Mouse (Mus musculus) liver, embryonic 12.5 days (tissue): ENCODE measurements around the gene Uqcrh. TPM values are rescaled to one million over a fixed set of nuclear protein-coding genes. Genes with fewer than 3 reads are reported as not detected.

ENCODE experiments used
- ATAC-seq: fragments of 200-750 bp; cut with Nextera tagmentation; 2 replicates; pipeline ENCODE4 v1.8.0; 2017; ENCODE audit warnings: moderate number of reproducible peaks, mild to moderate bottlenecking, moderate library complexity
- H3K27ac ChIP-seq: fragments of 300-500 bp; sonication (generic); 2 replicates; pipeline ENCODE4 v1.5.1; 2016; ENCODE audit warnings: mild to moderate bottlenecking
- H3K27me3 ChIP-seq: fragments of 300-500 bp; sonication (generic); replicated peaks from 2 replicates; pipeline ENCODE4 v1.6.1; 2016; ENCODE audit warnings: mild to moderate bottlenecking, moderate library complexity
- H3K36me3 ChIP-seq: fragments of 300-500 bp; sonication (generic); 2 replicates; pipeline ENCODE4 v1.6.1; 2016; ENCODE audit warnings: mild to moderate bottlenecking, moderate library complexity
- H3K4me1 ChIP-seq: fragments of 300-500 bp; sonication (generic); 2 replicates; pipeline ENCODE4 v1.6.1; 2016
- H3K4me2 ChIP-seq: fragments of 300-500 bp; sonication (generic); 2 replicates; pipeline ENCODE4 v1.6.1; 2016; ENCODE audit warnings: mild to moderate bottlenecking, moderate library complexity
- H3K4me3 ChIP-seq: fragments of 300-500 bp; sonication (generic); 2 replicates; pipeline ENCODE4 v1.5.1; 2016; ENCODE audit warnings: mild to moderate bottlenecking, moderate library complexity
- H3K9ac ChIP-seq: fragments of 300-500 bp; sonication (generic); 2 replicates; pipeline ENCODE4 v1.6.1; 2016; ENCODE audit warnings: mild to moderate bottlenecking, moderate library complexity
- H3K9me3 ChIP-seq: fragments of 300-500 bp; sonication (generic); replicated peaks from 2 replicates; pipeline ENCODE4 v1.6.1; 2016; ENCODE audit warnings: mild to moderate bottlenecking, moderate library complexity
- WGBS: fragments of 180-500 bp; shearing (Covaris S2); methylation state at CpG from one replicate; pipeline ENCODE4 v1.1.7; 2016; ENCODE audit not compliant: insufficient replicate concordance; 5-methylcytosine and 5-hydroxymethylcytosine counted together
- polyA plus RNA-seq: library from polyadenylated mRNA; unstranded; fragments of >200 nt; fragmentation: Nextera tagmentation; extraction: Ambion mirVana; gene quantifications from 2 replicates; pipeline ENCODE4 v1.2.1, GENCODE M21; 2016

Uqcrh gene
- 326 and 344 TPM in 2 replicates for polyA plus RNA-seq

DNA sequence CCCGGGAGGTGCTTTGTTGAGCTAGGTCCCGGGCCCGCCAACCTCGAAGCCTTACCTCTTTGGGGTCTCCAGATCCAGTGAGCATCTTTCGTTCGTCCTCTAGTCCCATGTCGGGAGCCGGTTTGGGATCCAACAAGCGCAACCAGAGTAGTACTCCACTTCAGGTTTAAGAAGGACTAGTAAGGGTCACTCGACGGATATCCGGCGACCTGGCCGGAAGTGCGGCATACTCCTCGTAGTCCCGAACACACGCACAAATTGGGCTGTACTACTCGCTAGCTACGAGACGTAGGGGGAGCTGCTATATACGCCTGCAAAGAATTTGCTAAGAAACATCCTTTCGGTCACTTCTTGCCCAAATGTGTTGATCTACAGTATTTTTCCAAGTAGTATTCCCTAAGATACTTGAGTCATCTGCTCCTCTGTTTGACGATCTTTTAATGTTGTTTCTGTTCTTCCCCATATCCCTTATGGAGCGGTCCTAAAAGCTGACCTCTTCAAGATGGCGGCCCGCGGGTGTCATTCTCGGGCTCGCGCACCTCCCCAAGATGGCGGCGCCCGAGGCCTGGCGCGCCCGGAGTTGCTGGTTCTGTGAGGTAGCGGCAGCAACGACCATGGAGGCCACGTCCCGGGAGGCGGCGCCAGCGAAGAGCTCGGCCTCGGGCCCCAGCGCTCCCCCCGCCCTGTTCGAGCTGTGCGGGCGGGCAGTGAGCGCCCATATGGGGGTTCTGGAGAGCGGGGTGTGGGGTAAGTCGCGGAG is at the start of gene Uqcrh, which contains the start of gene Lrrc41:
Uqcrh (minus strand) TSS at position 211 of the 760 bp plus-strand sequence.
Lrrc41 (plus strand) TSS at position 409 of the 760 bp plus-strand sequence.
- peak within 1 kb of the TSS; percentile 89 for H3K4me2 ChIP-seq
- peaks cover 48% of the 10 kb centered on the region for H3K4me1 ChIP-seq
- peaks cover 29% of the 10 kb centered on the region for H3K36me3 ChIP-seq
- H3K9ac ChIP-seq = peak within 1 kb of the TSS; percentile 99
- H3K4me3 ChIP-seq = peak within 1 kb of the TSS; percentile 96
- H3K9me3 ChIP-seq = no peaks in the 10 kb centered on the region
- WGBS = under 1% methylated on average over 55 of the region's 55 CpGs
- no peaks in the 10 kb centered on the region for H3K27me3 ChIP-seq
- H3K27ac ChIP-seq = peak within 1 kb of the TSS; percentile 97
- peak; percentile 87 for ATAC-seq

DNA sequence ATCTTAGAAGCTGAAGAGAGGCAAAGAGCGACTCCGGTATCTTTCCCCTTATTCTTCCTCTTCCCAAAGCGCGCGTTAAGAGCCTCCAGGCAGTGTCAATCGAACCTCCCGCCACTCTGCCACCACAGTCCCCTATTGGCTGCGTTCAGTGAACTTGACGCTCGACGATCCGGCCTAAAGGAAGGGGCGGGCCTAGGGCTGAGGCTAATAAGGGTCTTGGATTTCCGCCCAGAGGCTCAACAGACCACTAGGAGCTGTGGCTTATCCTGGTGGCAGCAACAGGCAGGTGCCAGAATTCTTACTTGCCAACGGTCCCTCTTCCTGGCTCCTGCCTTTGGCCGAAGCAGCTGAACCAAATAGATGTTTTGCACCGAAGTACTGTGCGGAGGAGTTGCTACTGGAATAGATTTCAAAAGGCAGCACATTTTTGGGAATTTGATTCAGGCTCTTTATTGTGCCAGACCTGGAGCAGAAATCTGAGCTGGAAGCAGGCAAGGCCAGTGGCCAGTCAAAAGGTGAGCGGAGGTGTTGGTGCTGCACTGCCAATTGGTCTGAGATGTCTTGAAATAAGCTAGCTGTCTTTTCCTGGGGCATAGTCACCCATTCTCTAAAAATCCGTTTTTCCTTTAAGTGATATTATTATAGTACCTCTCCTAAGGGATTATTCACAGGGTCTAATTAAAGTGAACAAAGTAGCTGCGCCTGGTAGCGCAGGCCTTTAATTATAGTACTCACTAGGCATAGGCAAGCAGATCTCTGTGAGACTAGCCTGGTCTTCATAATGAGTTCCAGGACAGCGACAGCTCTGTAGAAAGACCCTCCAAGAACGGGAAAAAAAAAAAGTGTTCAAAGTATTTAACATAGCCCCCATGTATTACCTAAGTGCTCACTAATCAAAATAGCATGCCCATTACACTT is 49.0 kb upstream of the Uqcrh start, which contains the start of the genes Rad54l and Pomgnt1:
Rad54l (minus strand) TSS at position 89 of the 918 bp plus-strand sequence.
Pomgnt1 (plus strand) TSS at position 239 of the 918 bp plus-strand sequence.
- Histone ChIP-seq H3K4me1 (peaks cover 36% of the 10 kb centered on the region), H3K9me3 (no peaks in the 10 kb centered on the region), H3K4me2 (peak within 1 kb of the TSS; percentile 86), H3K9ac (peak within 1 kb of the TSS; percentile 77), H3K27me3 (no peaks in the 10 kb centered on the region), H3K4me3 (peak within 1 kb of the TSS; percentile 72), H3K27ac (peak within 1 kb of the TSS; percentile 80), H3K36me3 (peaks cover 24% of the 10 kb centered on the region)
- peak; percentile 96 for ATAC-seq
- 5% methylated on average over 24 of the region's 24 CpGs for WGBS

DNA sequence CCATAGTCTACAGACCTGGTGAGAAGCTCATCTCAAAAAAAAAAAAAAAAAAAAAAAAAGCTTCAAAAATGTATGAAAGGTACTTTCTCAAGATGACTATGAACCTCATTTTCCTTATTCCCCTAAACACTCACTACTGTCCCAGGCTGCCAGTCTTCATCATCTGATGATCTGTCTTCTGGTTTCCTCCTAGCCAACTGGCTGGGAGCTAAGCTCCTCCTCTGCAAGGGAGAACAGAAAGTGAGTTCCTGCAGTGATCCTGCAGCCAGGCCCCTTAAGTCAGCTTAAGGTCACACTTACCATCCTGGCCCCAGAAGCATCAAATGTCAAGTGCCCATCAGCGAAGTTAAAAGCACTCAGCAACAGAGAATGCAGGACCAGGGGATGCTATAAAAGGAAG is 47.9 kb upstream of the Uqcrh start:
- Histone ChIP-seq H3K36me3 (peaks cover 34% of the 10 kb centered on the region), H3K4me1 (peaks cover 36% of the 10 kb centered on the region), H3K27me3 (no peaks in the 10 kb centered on the region), H3K4me2 (peak overlapping the region; percentile 86), H3K4me3 (peak overlapping the region; percentile 72), H3K9me3 (no peaks in the 10 kb centered on the region), H3K27ac (peak overlapping the region; percentile 80), H3K9ac (peak overlapping the region; percentile 77)
- no peak for ATAC-seq
- 4% methylated on average over 1 of the region's 1 CpGs for WGBS

DNA sequence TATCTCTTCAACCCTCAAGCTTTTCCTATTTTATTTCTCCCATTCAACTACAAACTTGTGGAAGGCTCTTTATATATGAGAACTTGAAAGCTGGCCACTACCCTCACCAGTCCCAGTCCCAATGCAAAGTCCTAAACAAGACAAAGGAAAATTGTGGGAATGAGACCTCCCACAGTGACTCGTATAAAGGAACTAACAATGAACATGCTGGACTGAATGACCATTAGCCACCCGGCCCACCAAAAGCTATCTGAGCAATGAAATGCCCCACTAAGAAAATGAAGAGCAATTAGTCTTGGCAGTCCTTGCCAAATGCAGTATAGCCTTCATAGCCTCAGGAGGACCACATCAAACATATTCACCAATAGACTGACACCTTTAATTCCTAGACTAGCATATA is 36.6 kb upstream of the Uqcrh start:
- no peak overlapping the region for H3K4me3 ChIP-seq
- no peak overlapping the region for H3K4me2 ChIP-seq
- 94% methylated on average over 2 of the region's 2 CpGs for WGBS
- H3K9ac ChIP-seq = no peak overlapping the region
- H3K4me1 ChIP-seq = no peaks in the 10 kb centered on the region
- no peaks in the 10 kb centered on the region for H3K9me3 ChIP-seq
- peaks cover 94% of the 10 kb centered on the region for H3K36me3 ChIP-seq
- no peaks in the 10 kb centered on the region for H3K27me3 ChIP-seq
- no peak for ATAC-seq
- no peak overlapping the region for H3K27ac ChIP-seq

DNA sequence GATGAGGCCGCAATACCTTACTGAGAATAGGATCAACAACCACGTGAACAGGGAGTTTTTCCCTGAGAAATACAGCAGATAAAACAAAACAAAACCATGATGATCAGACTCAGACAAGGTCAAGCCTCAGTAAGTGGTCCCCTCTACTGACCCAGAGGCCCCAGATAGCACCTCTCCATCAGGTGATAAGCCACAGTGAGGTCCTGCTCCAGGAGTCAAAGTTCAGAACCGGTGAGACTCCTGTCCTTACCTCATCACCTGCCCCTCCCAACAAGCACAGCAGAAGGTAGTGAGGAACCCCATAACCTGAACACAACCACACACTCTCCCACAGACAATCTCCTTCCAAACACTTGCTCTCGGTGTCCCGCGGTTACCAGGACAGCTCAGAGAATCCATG is 35.8 kb upstream of the Uqcrh start:
- H3K36me3 ChIP-seq = peaks cover 92% of the 10 kb centered on the region
- H3K9me3 ChIP-seq = no peaks in the 10 kb centered on the region
- H3K4me3 ChIP-seq = no peak overlapping the region
- no peak overlapping the region for H3K4me2 ChIP-seq
- H3K27me3 ChIP-seq = no peaks in the 10 kb centered on the region
- WGBS = 85% methylated on average over 6 of the region's 6 CpGs
- no peaks in the 10 kb centered on the region for H3K4me1 ChIP-seq
- no peak overlapping the region for H3K27ac ChIP-seq
- ATAC-seq = no peak
- H3K9ac ChIP-seq = no peak overlapping the region

DNA sequence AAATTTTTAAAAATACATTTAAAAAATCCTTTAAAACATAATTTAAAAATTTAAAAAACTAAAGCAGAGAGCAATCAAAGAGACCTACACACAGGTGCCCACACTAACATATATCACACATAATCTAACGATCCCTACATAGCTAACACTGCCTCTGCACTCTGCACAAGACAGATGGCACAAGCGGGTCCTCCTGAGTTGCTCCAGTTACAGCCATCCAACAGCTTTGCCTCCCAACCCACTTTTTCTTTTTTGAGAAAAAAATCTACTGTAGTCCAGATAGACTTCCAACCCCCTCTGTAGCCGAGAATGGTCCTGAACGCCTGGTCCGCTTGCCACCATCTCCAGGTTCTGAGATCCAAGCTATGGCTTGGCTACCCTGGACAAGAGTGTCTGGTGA is 30.4 kb upstream of the Uqcrh start:
- Histone ChIP-seq H3K9ac (no peak overlapping the region), H3K4me1 (peaks cover 21% of the 10 kb centered on the region), H3K27me3 (no peaks in the 10 kb centered on the region), H3K4me3 (no peak overlapping the region), H3K4me2 (no peak overlapping the region), H3K27ac (no peak overlapping the region), H3K36me3 (peaks cover 95% of the 10 kb centered on the region), H3K9me3 (no peaks in the 10 kb centered on the region)
- 86% methylated on average over 5 of the region's 5 CpGs for WGBS
- no peak for ATAC-seq

DNA sequence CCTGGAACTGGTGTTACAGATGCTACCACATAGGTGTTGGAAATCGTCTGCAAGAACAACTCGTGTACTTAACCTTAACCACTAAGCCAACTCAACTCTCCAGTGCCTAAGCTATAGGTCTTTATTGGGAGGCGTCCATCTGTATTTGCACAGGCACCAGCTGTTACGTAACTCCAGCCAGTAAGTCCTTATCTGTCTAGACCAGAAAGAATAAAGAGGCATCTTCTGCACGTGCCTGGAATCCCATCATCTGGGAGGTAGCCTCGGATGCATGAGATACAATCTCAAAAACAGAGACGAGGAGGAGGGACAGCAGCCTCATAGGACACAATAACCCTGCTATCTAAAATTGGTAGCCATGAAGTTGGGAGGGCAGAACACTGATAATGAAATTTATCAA is 26.1 kb upstream of the Uqcrh start:
- 20% methylated on average over 7 of the region's 7 CpGs for WGBS
- H3K36me3 ChIP-seq = peaks cover 100% of the 10 kb centered on the region
- H3K27me3 ChIP-seq = no peaks in the 10 kb centered on the region
- peak overlapping the region; percentile 27; the same call in 1 of the 2 replicates for H3K4me2 ChIP-seq
- H3K27ac ChIP-seq = peak overlapping the region; percentile 74
- H3K9ac ChIP-seq = no peak overlapping the region
- H3K4me1 ChIP-seq = peaks cover 28% of the 10 kb centered on the region
- H3K4me3 ChIP-seq = no peak overlapping the region
- no peaks in the 10 kb centered on the region for H3K9me3 ChIP-seq
- peak; percentile 84 for ATAC-seq

DNA sequence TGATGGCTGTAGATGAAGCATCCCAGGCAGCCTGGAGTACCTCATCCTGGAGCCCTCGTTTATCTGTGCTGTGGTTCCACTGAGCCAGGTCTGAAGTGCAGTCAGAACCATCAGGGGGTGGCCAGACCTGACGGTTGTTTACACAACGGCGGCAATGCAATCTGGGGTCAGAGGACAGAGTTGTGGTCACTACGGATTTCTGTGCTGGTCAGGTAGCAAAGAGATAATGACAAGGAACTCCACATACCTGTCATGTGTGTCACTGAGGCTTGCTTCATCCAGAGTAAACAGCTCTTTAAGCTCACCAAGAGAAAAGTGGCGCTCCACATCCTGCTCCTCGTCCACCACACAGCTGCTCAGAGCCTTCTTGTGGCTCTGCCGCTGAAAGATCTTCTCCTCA is 22.3 kb upstream of the Uqcrh start:
- Histone ChIP-seq H3K4me2 (no peak overlapping the region), H3K9me3 (no peaks in the 10 kb centered on the region), H3K27ac (peak overlapping the region; percentile 56), H3K4me3 (no peak overlapping the region), H3K4me1 (peaks cover 26% of the 10 kb centered on the region), H3K27me3 (no peaks in the 10 kb centered on the region), H3K36me3 (peaks cover 100% of the 10 kb centered on the region), H3K9ac (no peak overlapping the region)
- ATAC-seq = peak; percentile 17; the same call in 1 of the 2 replicates
- WGBS = 76% methylated on average over 8 of the region's 8 CpGs

DNA sequence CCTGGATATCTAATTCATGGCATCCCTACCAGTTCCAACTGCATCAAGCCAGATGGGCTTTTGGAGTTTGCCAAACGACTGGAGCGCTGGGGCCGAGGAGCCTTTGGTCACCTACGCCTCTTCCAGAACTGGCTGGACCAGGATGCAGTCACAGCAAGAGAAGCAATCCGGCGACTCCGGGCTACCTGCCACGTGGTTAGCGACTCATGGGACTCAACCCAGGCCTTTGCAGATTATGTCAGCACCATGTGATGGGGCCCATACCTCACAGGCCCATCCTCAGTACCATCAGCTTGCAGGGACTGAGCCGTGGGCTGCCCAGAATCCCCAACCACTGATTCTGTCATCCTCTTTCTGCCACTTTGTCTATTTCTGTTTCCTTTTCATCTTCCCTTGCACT is 21.4 kb upstream of the Uqcrh start:
- H3K4me3 ChIP-seq = no peak overlapping the region
- H3K9ac ChIP-seq = no peak overlapping the region
- H3K36me3 ChIP-seq = peaks cover 100% of the 10 kb centered on the region
- H3K27me3 ChIP-seq = no peaks in the 10 kb centered on the region
- peaks cover 17% of the 10 kb centered on the region for H3K4me1 ChIP-seq
- no peak overlapping the region for H3K27ac ChIP-seq
- ATAC-seq = no peak
- no peaks in the 10 kb centered on the region for H3K9me3 ChIP-seq
- WGBS = 80% methylated on average over 10 of the region's 10 CpGs
- no peak overlapping the region for H3K4me2 ChIP-seq

DNA sequence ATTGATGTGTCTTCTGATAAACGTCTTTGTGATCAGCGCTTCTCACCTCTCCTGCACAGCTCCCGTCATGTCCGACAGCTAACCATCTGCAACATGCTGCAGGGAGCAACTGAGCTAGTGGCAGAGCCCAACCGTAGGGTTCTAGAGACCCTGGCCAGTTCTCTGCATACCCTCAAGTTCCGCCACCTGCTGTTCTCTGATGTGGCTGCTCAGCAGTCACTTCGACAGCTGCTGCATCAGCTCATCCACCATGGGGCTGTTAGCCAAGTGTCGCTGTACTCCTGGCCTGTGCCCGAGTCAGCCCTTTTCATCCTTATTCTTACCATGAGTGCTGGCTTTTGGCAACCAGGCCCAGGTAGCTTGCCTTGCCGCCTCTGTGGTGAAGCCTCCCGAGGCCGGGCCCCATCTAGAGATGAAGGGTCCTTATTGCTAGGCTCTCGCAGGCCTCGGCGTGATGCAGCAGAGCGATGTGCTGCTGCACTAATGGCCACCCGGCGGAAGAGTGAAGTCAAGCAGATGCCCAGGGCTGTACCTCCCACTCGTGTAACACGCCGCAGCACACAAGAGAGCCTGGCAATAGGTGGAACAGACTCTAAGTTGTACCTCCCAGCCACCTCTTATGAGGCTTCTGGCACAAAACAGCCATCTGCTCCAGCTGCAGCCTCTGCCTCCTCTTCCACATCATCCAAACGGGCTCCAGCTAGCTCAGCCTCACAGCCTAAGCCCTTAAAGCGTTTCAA is 13.8 kb upstream of the Uqcrh start:
- no peak for ATAC-seq
- H3K9me3 ChIP-seq = no peaks in the 10 kb centered on the region
- H3K27me3 ChIP-seq = no peaks in the 10 kb centered on the region
- H3K36me3 ChIP-seq = peaks cover 96% of the 10 kb centered on the region
- WGBS = 85% methylated on average over 23 of the region's 23 CpGs
- H3K27ac ChIP-seq = no peak overlapping the region
- H3K4me2 ChIP-seq = no peak overlapping the region
- H3K9ac ChIP-seq = no peak overlapping the region
- no peaks in the 10 kb centered on the region for H3K4me1 ChIP-seq
- no peak overlapping the region for H3K4me3 ChIP-seq

DNA sequence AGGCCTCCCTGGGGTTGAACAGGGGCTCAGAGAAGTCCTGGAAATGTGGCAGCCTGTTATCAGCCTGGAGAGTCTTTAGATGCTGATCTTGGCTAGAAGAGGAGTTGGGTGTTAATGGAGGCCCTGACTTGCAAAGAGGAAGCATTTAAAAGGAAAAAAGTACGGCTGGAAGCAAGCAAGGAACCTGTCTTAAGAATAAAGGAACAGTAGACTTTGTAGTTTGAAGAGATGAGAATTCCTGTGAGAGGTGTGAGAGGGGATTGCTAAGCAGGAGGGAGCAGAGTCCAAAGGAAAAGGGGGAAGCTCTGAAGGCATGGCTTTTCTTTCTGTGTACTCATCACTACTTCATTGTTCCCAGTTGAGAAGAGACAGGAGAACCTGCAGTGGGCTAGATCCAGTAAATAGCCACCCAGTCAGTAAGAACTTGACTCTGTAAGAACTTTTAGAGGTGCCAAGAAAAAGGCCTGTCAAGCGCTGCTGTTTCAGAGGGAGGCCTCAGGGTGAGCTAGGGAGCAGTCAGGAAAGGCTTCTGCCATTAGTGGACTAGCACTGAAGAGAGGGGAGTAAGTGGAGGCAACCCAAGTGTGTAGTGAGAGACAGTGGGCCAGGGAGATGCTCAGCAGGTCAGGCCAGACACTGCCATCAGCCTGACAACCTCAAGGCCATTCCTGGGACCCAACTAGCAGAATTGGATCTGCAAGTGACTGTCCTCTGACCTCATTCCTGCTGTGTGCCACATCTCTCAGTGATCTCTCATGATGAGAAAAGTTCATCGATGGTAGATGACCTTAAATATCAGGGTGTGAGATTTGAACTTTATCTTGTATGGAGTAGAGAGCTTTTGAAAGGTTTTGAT is 2.6 kb upstream of the Uqcrh start:
- ATAC-seq = no peak
- H3K9ac ChIP-seq = peak overlapping the region; percentile 99

More for the DNA sequence above, 2.6 kb upstream of the Uqcrh start:
- peaks cover 42% of the 10 kb centered on the region for H3K36me3 ChIP-seq
- peaks cover 38% of the 10 kb centered on the region for H3K4me1 ChIP-seq
- peak overlapping the region; percentile 96 for H3K4me3 ChIP-seq
- H3K27ac ChIP-seq = peak overlapping the region; percentile 97
- H3K4me2 ChIP-seq = peak overlapping the region; percentile 89
- no peaks in the 10 kb centered on the region for H3K9me3 ChIP-seq
- 30% methylated on average over 3 of the region's 3 CpGs for WGBS
- no peaks in the 10 kb centered on the region for H3K27me3 ChIP-seq
